8 mouse cellular contexts compared by ENCODE assay signal in the genomic region with DNA sequence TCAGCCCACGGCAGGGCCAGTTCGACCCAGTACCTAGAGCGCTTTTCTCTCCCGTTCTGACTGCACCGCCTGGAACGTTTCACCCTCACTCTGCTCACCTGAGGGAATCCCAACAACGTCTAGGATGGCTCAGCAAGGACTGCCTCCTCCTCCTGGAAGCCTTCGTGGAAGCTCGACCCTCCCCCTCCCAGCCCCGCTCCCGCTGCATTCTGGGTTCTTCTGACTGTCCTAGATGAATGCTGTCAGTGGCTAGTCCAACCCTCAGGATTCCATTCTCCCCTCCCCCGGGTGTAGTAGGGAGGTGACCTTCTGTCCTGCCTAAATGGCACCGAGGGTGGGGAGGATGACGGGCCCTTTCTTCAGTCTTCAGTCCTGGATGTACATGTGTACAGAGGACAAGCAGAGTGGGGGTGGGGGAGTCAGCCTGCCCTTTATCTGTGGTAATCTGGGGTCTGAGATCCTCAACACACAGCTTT. TPM values are rescaled to one million over a fixed set of nuclear protein-coding genes. Genes with fewer than 3 reads are reported as not detected.
A peak's percentile ranks its signal among the peaks of the same experiment; 100 is the strongest.
DNase-seq lines count a peak whose midpoint lies in the region; ATAC-seq and TF ChIP-seq lines count a peak whose summit lies in the region.

A gene (minus strand): TSS at position 123 of the 476 bp plus-strand sequence.

- H3K9ac ChIP-seq in hindbrain, postnatal 0 days (replicated peaks; ENCODE audit: low read length) = peak within 1 kb of the TSS; percentile 60

- H3K27ac ChIP-seq in kidney, adult 2 months (ENCODE audit: insufficient read depth, low read depth, low read length) = peak within 1 kb of the TSS; percentile 84
- H3K27ac ChIP-seq in embryonic fibroblast, embryonic 13.5 days (ENCODE audit: insufficient read depth, low read length) = peak within 1 kb of the TSS; percentile 97
- H3K27ac ChIP-seq in hindbrain, postnatal 0 days = peak within 1 kb of the TSS; percentile 79

- peak within 1 kb of the TSS; percentile 96 for H3K4me3 ChIP-seq in kidney, adult 2 months (ENCODE audit: insufficient read depth, low read depth, low read length)
- H3K4me3 ChIP-seq in embryonic fibroblast, embryonic 13.5 days (ENCODE audit: insufficient read depth, low read length) = peak within 1 kb of the TSS; percentile 76
- peak within 1 kb of the TSS; percentile 59 for H3K4me3 ChIP-seq in hindbrain, postnatal 0 days (ENCODE audit: low read length)

- TF ChIP-seq CTCF in kidney, adult 2 months (conservative IDR thresholded peaks at IDR 0.05; ENCODE audit: insufficient read depth, insufficient read length, low read depth, low read length) = no peak
- TF ChIP-seq CTCF in embryonic fibroblast, embryonic 13.5 days (IDR thresholded peaks at IDR 0.05; ENCODE audit: borderline replicate concordance, insufficient read depth, low read length) = no peak
- no peak for TF ChIP-seq CTCF in hindbrain, postnatal 0 days (IDR thresholded peaks at IDR 0.05; ENCODE audit: low read depth)

- no peak for TF ChIP-seq POLR2A in kidney, adult 2 months (IDR thresholded peaks at IDR 0.05; ENCODE audit: low read depth, low read length)
- peak; percentile 38; the same call in 1 of the 2 replicates for TF ChIP-seq POLR2A in embryonic fibroblast, embryonic 13.5 days (IDR thresholded peaks at IDR 0.05; ENCODE audit: low read depth, low read length)

- no peak for ATAC-seq in hindbrain, postnatal 0 days
- ATAC-seq in frontal cortex, adult (ENCODE audit: low TSS enrichment) = no peak

- peaks cover 32% of the 10 kb centered on the region for H3K4me1 ChIP-seq in kidney, adult 2 months (ENCODE audit: control insufficient read depth, insufficient read depth, low read length)
- peaks cover 4% of the 10 kb centered on the region for H3K4me1 ChIP-seq in embryonic fibroblast, embryonic 13.5 days (ENCODE audit: control insufficient read depth, insufficient read depth, low read length)
- H3K4me1 ChIP-seq in hindbrain, postnatal 0 days (ENCODE audit: insufficient read depth, low read length) = peaks cover 20% of the 10 kb centered on the region

- H3K9me3 ChIP-seq in hindbrain, postnatal 0 days (ENCODE audit: low read length) = no peaks in the 10 kb centered on the region

- H3K27me3 ChIP-seq in kidney, adult 2 months (replicated peaks; ENCODE audit: control insufficient read depth, insufficient read depth, low read length) = no peaks in the 10 kb centered on the region
- H3K27me3 ChIP-seq in hindbrain, postnatal 0 days (ENCODE audit: insufficient read depth, low read length) = no peaks in the 10 kb centered on the region

- 35% methylated on average over 14 of the region's 14 CpGs for WGBS in kidney, adult 2 months
- WGBS in hindbrain, postnatal 0 days = 13% methylated on average over 14 of the region's 14 CpGs

- DNase-seq in kidney, adult 2 months = peak; percentile 31
- DNase-seq in kidney, adult 8-10 months = no peak
- peak; percentile 72 for DNase-seq in Muller cell, postnatal 12 days (ENCODE audit: inconsistent ontology term)
- no peak for DNase-seq in hindbrain, postnatal 0 days (ENCODE audit: low spot score)
- peak; percentile 52 for DNase-seq in lung, postnatal 10 days
- peak; percentile 42 to 45 for DNase-seq in thymus, postnatal 10 days (ENCODE audit: low spot score in 2 of 2)

- H3K4me2 ChIP-seq in hindbrain, postnatal 0 days (ENCODE audit: low read depth, low read length) = peak within 1 kb of the TSS; percentile 92

- no peaks in the 10 kb centered on the region for H3K36me3 ChIP-seq in kidney, adult 2 months (ENCODE audit: control insufficient read depth, insufficient read depth, low read length)
- H3K36me3 ChIP-seq in hindbrain, postnatal 0 days (ENCODE audit: insufficient read depth, low read length) = no peaks in the 10 kb centered on the region

RNA-seq across cellular contexts. Expression of the gene that starts here (rescaled TPM):
- 14.8 and 24.2 TPM in 2 replicates for polyA plus RNA-seq in kidney, adult 2 months (2012; rRNA removed)
- polyA plus RNA-seq in embryonic fibroblast, embryonic 13.5 days (2011; ENCODE audit: insufficient read length, low read depth, missing spikeins) = 17.7 and 20.1 TPM in 2 replicates
- total RNA-seq in hindbrain, postnatal 0 days (2014; rRNA removed) = 4.5 and 17.4 TPM in 2 replicates
- 2.7 and 3.1 TPM in 2 replicates for polyA plus RNA-seq in hindbrain, postnatal 0 days (2015; fragmentation: Nextera tagmentation; extraction: Ambion mirVana)

Comparison
In these comparisons a context has a peak if more than half of its experiments do, and no peak if none do; other contexts are left out.
1. DNase-seq: peak in kidney, adult 2 months (single experiment), Muller cell, postnatal 12 days (single experiment), lung, postnatal 10 days (single experiment) and thymus, postnatal 10 days (2 of 2); none in kidney, adult 8-10 months (0 of 2) and hindbrain, postnatal 0 days (single experiment).
2. Peak in every context shown above with its lines, with median percentiles within 50 percentile points of each other: H3K27ac ChIP-seq and H3K4me3 ChIP-seq.